Mouse (Mus musculus): ENCODE data around the gene Twf1.
A peak's percentile ranks its signal among the peaks of the same experiment; 100 is the strongest.

Gene Twf1

GRCm38 (mm10) chr15:94574566-94575268 is 15.0 kb downstream of the Twf1 start:
- no peak for DNase-seq (ENCODE audit: low spot score in 2 of 2)

- no peak for DNase-seq (ENCODE audit: low spot score in 2 of 2)
Measured at GRCm38 (mm10) chr15:94572746-94573145, 16.9 kb downstream of the Twf1 start.

- DNase-seq (ENCODE audit: low spot score in 2 of 2), result no peak
Measured at GRCm38 (mm10) chr15:94571501-94571900, 18.2 kb downstream of the Twf1 start.

- no peak for DNase-seq (ENCODE audit: low spot score in 2 of 2)
Measured at GRCm38 (mm10) chr15:94568496-94569182, 21.1 kb downstream of the Twf1 start.

- DNase-seq (ENCODE audit: low spot score in 2 of 2), result no peak
Measured at GRCm38 (mm10) chr15:94565854-94566253, 23.8 kb downstream of the Twf1 start.

- no peak for DNase-seq (ENCODE audit: low spot score in 2 of 2)
Measured at GRCm38 (mm10) chr15:94564909-94565308, 24.8 kb downstream of the Twf1 start.

GRCm38 (mm10) chr15:94558895-94559656 is 30.6 kb downstream of the Twf1 start:
- no peak for DNase-seq (ENCODE audit: low spot score in 2 of 2)

- DNase-seq (ENCODE audit: low spot score in 2 of 2), result peak; percentile 68 to 83
Measured at GRCm38 (mm10) chr15:94557442-94557841, 32.2 kb downstream of the Twf1 start.

GRCm38 (mm10) chr15:94553536-94553935 is 36.2 kb downstream of the Twf1 start:
- DNase-seq (ENCODE audit: low spot score in 2 of 2), result no peak

GRCm38 (mm10) chr15:94544844-94545243 is 44.8 kb downstream of the Twf1 start:
- no peak for DNase-seq (ENCODE audit: low spot score in 2 of 2)

GRCm38 (mm10) chr15:94544052-94544636 is 45.5 kb downstream of the Twf1 start:
- no peak for DNase-seq (ENCODE audit: low spot score in 2 of 2)

- DNase-seq (ENCODE audit: low spot score in 2 of 2), result peak; percentile 90 to 95
Measured at GRCm38 (mm10) chr15:94543409-94544051, 46.2 kb downstream of the Twf1 start, which contains the start of the genes Pus7l and Irak4. Pus7l (minus strand) TSS chr15:94543547. Irak4 (plus strand) TSS chr15:94543643.

GRCm38 (mm10) chr15:94542567-94543408 is 46.9 kb downstream of the Twf1 start:
- DNase-seq (ENCODE audit: low spot score in 2 of 2), result no peak

- no peak for DNase-seq (ENCODE audit: low spot score in 2 of 2)
Measured at GRCm38 (mm10) chr15:94539296-94539695, 50.4 kb downstream of the Twf1 start.

GRCm38 (mm10) chr15:94535521-94535920 is 54.2 kb downstream of the Twf1 start:
- DNase-seq (ENCODE audit: low spot score in 2 of 2), result no peak

GRCm38 (mm10) chr15:94532956-94533355 is 56.7 kb downstream of the Twf1 start:
- DNase-seq (ENCODE audit: low spot score in 2 of 2), result no peak

- no peak for DNase-seq (ENCODE audit: low spot score in 2 of 2)
Measured at GRCm38 (mm10) chr15:94532306-94532705, 57.4 kb downstream of the Twf1 start.

- DNase-seq (ENCODE audit: low spot score in 2 of 2), result no peak
Measured at GRCm38 (mm10) chr15:94530519-94530918, 59.2 kb downstream of the Twf1 start.

All from urinary bladder, adult 18-20 months (tissue).